Mouse (Mus musculus) heart, adult 9 months (tissue): ENCODE data around the gene Tyrobp.

Experiments
- DNase-seq, 2 experiments: peaks; one replicate each; pipeline ENCODE4 v3.0.0; 2022; ENCODE audit warnings: low spot score in 2 of 2

Gene Tyrobp

GRCm38 (mm10) chr7:30463568-30463967, 50.0 kb downstream of the Tyrobp start:
- no peak for DNase-seq

DNA sequence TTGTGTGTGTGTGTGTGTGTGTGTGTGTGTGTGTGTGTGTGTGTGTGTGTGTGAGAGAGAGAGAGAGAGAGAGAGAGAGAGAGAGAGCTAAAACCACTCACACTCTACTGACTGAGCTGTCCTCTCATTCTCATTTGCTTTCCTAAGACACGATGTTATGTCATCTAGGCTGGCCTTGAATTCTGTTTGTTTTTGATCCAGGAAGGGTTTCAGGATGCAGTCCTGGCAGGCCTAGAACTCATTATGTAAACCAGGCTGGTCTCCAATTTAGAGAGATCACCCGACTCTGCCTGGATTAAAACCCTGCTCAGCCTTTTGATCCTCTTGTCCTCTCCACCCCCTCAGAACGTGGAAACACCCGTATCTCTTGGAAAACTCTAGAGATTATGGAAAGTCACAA, 50.4 kb downstream of the Tyrobp start:
- DNase-seq: no peak

DNA sequence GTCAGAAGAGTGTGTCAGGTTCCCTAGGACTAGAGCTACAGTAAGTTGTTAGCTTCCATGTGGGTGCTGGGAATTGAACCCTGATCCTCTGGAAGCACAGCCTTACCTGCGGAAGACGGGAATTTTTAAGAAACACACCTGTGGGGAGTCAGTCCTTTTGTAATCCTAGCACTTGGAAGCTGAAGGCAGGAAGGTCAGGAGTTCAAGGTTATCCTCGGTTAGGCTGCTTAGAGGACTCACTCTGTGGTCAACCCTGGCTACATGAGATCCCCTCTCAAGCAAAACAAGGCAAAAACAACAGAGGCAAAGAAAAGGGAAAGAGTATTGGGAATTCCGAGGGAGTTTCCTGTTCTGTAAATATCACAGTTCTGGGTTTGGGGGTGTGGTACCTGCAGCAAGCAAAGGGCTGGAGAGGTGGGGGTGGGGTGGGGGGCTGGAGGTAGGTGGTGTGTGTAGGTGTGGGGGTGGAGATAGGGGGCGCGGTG, 51.3 kb downstream of the Tyrobp start:
- DNase-seq: no peak
